26 mouse cellular contexts compared by ENCODE assay signal in genomic region chr19:5990033-5990432, GRCm38 (mm10). TPM values are rescaled to one million over a fixed set of nuclear protein-coding genes. Genes with fewer than 3 reads are reported as not detected.
DNase-seq lines count a peak whose midpoint lies in the region; ATAC-seq and TF ChIP-seq lines count a peak whose summit lies in the region.
"Had no signal": no experiment of that assay in that cellular context is flagged by ENCODE, and none has a peak within 500 bp of the region (broad histone marks: within the 10 kb centered on the region; RNA-seq: fewer than 3 reads in every experiment).

No protein-coding gene starts in this region.

- H3K9ac ChIP-seq in kidney, embryonic 15.5 days, result no peak overlapping the region
- H3K9ac ChIP-seq in intestine, postnatal 0 days (ENCODE audit: low read depth, low read length), result no peak overlapping the region
- no peak overlapping the region for H3K9ac ChIP-seq in liver, postnatal 0 days (replicated peaks)

- no peak for ATAC-seq in kidney, embryonic 15.5 days (replicated peaks; ENCODE audit: low FRiP score)
- no peak for ATAC-seq in megakaryocyte, adult 5-6 weeks (ENCODE audit: poor library complexity, severe bottlenecking)
- ATAC-seq in intestine, postnatal 0 days, result peak; percentile 63
- ATAC-seq in liver, postnatal 0 days, result no peak
- ATAC-seq: activated CD4-positive, CD25-positive, alpha-beta regulatory T cell, adult 4 months; inflammation-experienced regulatory T-cells, adult 6 months; Patski had no signal

- TF ChIP-seq EP300 in liver, postnatal 0 days (IDR thresholded peaks at IDR 0.05; ENCODE audit: low read depth), result no peak

- no peak overlapping the region for H3K4me3 ChIP-seq in kidney, embryonic 15.5 days (replicated peaks)
- peak overlapping the region; percentile 14 for H3K4me3 ChIP-seq in megakaryocyte, embryonic 14.5 days (replicated peaks)
- no peak overlapping the region for H3K4me3 ChIP-seq in intestine, postnatal 0 days (ENCODE audit: low read depth, low read length)
- no peak overlapping the region for H3K4me3 ChIP-seq in liver, postnatal 0 days (ENCODE audit: low read depth, low read length)
- H3K4me3 ChIP-seq: forebrain, embryonic 15.5 days; neural tube, embryonic 13.5 days had no signal

- H3K27ac ChIP-seq in kidney, embryonic 15.5 days, result peak overlapping the region; percentile 75; the same call in 1 of the 2 replicates
- H3K27ac ChIP-seq in intestine, postnatal 0 days (ENCODE audit: low read depth, low read length), result no peak overlapping the region
- 0 out of 2 replicates have a peak overlapping the region, but pooled peaks have one; percentile 34 for H3K27ac ChIP-seq in liver, postnatal 0 days (ENCODE audit: low read depth)

- TF ChIP-seq CTCF in intestine, postnatal 0 days (IDR thresholded peaks at IDR 0.05; ENCODE audit: low read depth), result no peak
- TF ChIP-seq CTCF in liver, postnatal 0 days (IDR thresholded peaks at IDR 0.05; ENCODE audit: low read depth), result no peak

- no peak for DNase-seq in kidney, adult 8-10 months
- DNase-seq in liver, postnatal 0 days, result no peak
- no peak for DNase-seq in cerebellum, postnatal 4 days (ENCODE audit: low spot score in 2 of 2)
- DNase-seq: adrenal gland, postnatal 36 days; cerebellum, adult 9-10 months; embryo, embryonic 11 days; layer of hippocampus, postnatal 36 days; right cerebral cortex, postnatal 14 days; thymus, postnatal 14 days had no signal

- H3K4me1 ChIP-seq in kidney, embryonic 15.5 days, result peaks cover 19% of the 10 kb centered on the region
- H3K4me1 ChIP-seq in megakaryocyte, embryonic 14.5 days, result peaks cover 70% of the 10 kb centered on the region
- H3K4me1 ChIP-seq in intestine, postnatal 0 days (replicated peaks; ENCODE audit: control insufficient read depth, insufficient read depth, low read length), result no peaks in the 10 kb centered on the region
- peaks cover 19% of the 10 kb centered on the region for H3K4me1 ChIP-seq in liver, postnatal 0 days (ENCODE audit: insufficient read depth)

- 0 out of 2 replicates have a peak, but pooled peaks cover 4% of the 10 kb centered on the region for H3K36me3 ChIP-seq in kidney, embryonic 15.5 days
- H3K36me3 ChIP-seq in megakaryocyte, embryonic 14.5 days (replicated peaks; ENCODE audit: low read length), result peaks cover 55% of the 10 kb centered on the region
- peaks cover 34% of the 10 kb centered on the region; the same call in 1 of the 2 replicates for H3K36me3 ChIP-seq in intestine, postnatal 0 days (ENCODE audit: control insufficient read depth, insufficient read depth)
- peaks cover 38% of the 10 kb centered on the region for H3K36me3 ChIP-seq in liver, postnatal 0 days (replicated peaks; ENCODE audit: insufficient read depth, low read length)
- H3K36me3 ChIP-seq: forebrain, embryonic 15.5 days; neural tube, embryonic 13.5 days had no signal

- whole genome bisulfite sequencing in kidney, embryonic 15.5 days, result 83% methylated on average over 12 of the region's 12 CpGs
- 46% methylated on average over 12 of the region's 12 CpGs for WGBS in intestine, postnatal 0 days
- 71% methylated on average over 12 of the region's 12 CpGs for WGBS in liver, postnatal 0 days (ENCODE audit: insufficient replicate concordance)

- H3K4me2 ChIP-seq in kidney, embryonic 15.5 days, result no peak overlapping the region
- H3K4me2 ChIP-seq in intestine, postnatal 0 days (replicated peaks; ENCODE audit: low read depth), result 0 out of 2 replicates have a peak overlapping the region, but pooled peaks have one; percentile 4
- H3K4me2 ChIP-seq in liver, postnatal 0 days (ENCODE audit: low read depth, low read length), result peak overlapping the region; percentile 15; the same call in 1 of the 2 replicates

- H3K27me3 ChIP-seq in kidney, embryonic 15.5 days, result no peaks in the 10 kb centered on the region
- H3K27me3 ChIP-seq in megakaryocyte, embryonic 14.5 days (replicated peaks), result no peaks in the 10 kb centered on the region
- H3K27me3 ChIP-seq in intestine, postnatal 0 days (replicated peaks; ENCODE audit: control insufficient read depth, insufficient read depth, low read length), result no peaks in the 10 kb centered on the region
- H3K27me3 ChIP-seq in liver, postnatal 0 days (ENCODE audit: insufficient read depth, low read length), result no peaks in the 10 kb centered on the region
- H3K27me3 ChIP-seq: forebrain, embryonic 15.5 days; neural tube, embryonic 13.5 days; Patski had no signal

- no peaks in the 10 kb centered on the region for H3K9me3 ChIP-seq in kidney, embryonic 15.5 days (replicated peaks)
- H3K9me3 ChIP-seq in megakaryocyte, embryonic 14.5 days, result no peaks in the 10 kb centered on the region
- no peaks in the 10 kb centered on the region for H3K9me3 ChIP-seq in intestine, postnatal 0 days (ENCODE audit: control insufficient read depth)
- H3K9me3 ChIP-seq in liver, postnatal 0 days (ENCODE audit: low read length), result no peaks in the 10 kb centered on the region
- H3K9me3 ChIP-seq: forebrain, embryonic 15.5 days; neural tube, embryonic 13.5 days had no signal

RNA-seq across cellular contexts. Expression of gene Slc22a20, which starts 4.1 kb away (rescaled TPM):
- polyA plus RNA-seq in kidney, embryonic 15.5 days (2015; fragmentation: Nextera tagmentation; extraction: Ambion mirVana), result not detected in 2 replicates
- not detected in 2 replicates for polyA plus RNA-seq in megakaryocyte, embryonic 14.5 days (2012; ENCODE audit: insufficient read depth, low replicate concordance)
- 0.16 and 0.20 TPM in 2 replicates for total RNA-seq in megakaryocyte, adult 5-6 weeks (2015)
- 1.1 and 1.2 TPM in 2 replicates for total RNA-seq in megakaryocyte, adult 5-6 weeks (2017)
- polyA plus RNA-seq in intestine, postnatal 0 days (2015; fragmentation: Nextera tagmentation; extraction: Ambion mirVana), result not detected in 2 replicates
- 0.09 TPM in 1 of 2 replicates, not detected in the other for polyA plus RNA-seq in liver, postnatal 0 days (2015; fragmentation: Nextera tagmentation; extraction: Ambion mirVana)
- total RNA-seq: adrenal gland, postnatal 36 days; gastrocnemius, adult 18-20 months; granulocyte monocyte progenitor cell, adult 5-6 weeks; layer of hippocampus, postnatal 36 days; left cerebral cortex, postnatal 36 days had no signal
- polyA plus RNA-seq: activated CD4-positive, CD25-positive, alpha-beta regulatory T cell, adult 4 months; forebrain, embryonic 15.5 days; heart, embryonic 14.5 days; hindbrain, embryonic 11.5 days; inflammation-experienced regulatory T-cells, adult 6 months; large intestine, adult 2 months; midbrain, embryonic 11.5 days; neural tube, embryonic 13.5 days; Patski; spleen, adult 2 months had no signal

RNA-seq across cellular contexts. Expression of gene Capn1, which starts 25.7 kb away (rescaled TPM):
- polyA plus RNA-seq in kidney, embryonic 15.5 days (2015; fragmentation: Nextera tagmentation; extraction: Ambion mirVana), result 8.4 and 11.1 TPM in 2 replicates
- polyA plus RNA-seq in megakaryocyte, embryonic 14.5 days (2012; ENCODE audit: insufficient read depth, low replicate concordance), result 66.2 and 91.7 TPM in 2 replicates
- total RNA-seq in megakaryocyte, adult 5-6 weeks (2015), result 31.1 and 32.2 TPM in 2 replicates
- 53.7 and 54.8 TPM in 2 replicates for total RNA-seq in megakaryocyte, adult 5-6 weeks (2017)
- polyA plus RNA-seq in intestine, postnatal 0 days (2015; fragmentation: Nextera tagmentation; extraction: Ambion mirVana), result 17.0 and 17.8 TPM in 2 replicates
- polyA plus RNA-seq in liver, postnatal 0 days (2015; fragmentation: Nextera tagmentation; extraction: Ambion mirVana), result 6.8 and 7.2 TPM in 2 replicates

RNA-seq across cellular contexts. Expression of gene Pola2, which starts 26.0 kb away (rescaled TPM):
- polyA plus RNA-seq in kidney, embryonic 15.5 days (2015; fragmentation: Nextera tagmentation; extraction: Ambion mirVana), result 75.3 and 83.2 TPM in 2 replicates
- polyA plus RNA-seq in megakaryocyte, embryonic 14.5 days (2012; ENCODE audit: insufficient read depth, low replicate concordance), result 11.0 and 14.1 TPM in 2 replicates
- total RNA-seq in megakaryocyte, adult 5-6 weeks (2015), result 36.9 and 37.7 TPM in 2 replicates
- 29.0 and 33.7 TPM in 2 replicates for total RNA-seq in megakaryocyte, adult 5-6 weeks (2017)
- polyA plus RNA-seq in intestine, postnatal 0 days (2015; fragmentation: Nextera tagmentation; extraction: Ambion mirVana), result 23.5 and 23.9 TPM in 2 replicates
- 19.2 and 21.5 TPM in 2 replicates for polyA plus RNA-seq in liver, postnatal 0 days (2015; fragmentation: Nextera tagmentation; extraction: Ambion mirVana)

RNA-seq across cellular contexts. Expression of gene Syvn1, which starts 56.3 kb away (rescaled TPM):
- polyA plus RNA-seq in kidney, embryonic 15.5 days (2015; fragmentation: Nextera tagmentation; extraction: Ambion mirVana), result 35.6 and 38.5 TPM in 2 replicates
- 129 and 202 TPM in 2 replicates for polyA plus RNA-seq in megakaryocyte, embryonic 14.5 days (2012; ENCODE audit: insufficient read depth, low replicate concordance)
- 16.8 and 17.8 TPM in 2 replicates for total RNA-seq in megakaryocyte, adult 5-6 weeks (2015)
- total RNA-seq in megakaryocyte, adult 5-6 weeks (2017), result 6.3 and 7.2 TPM in 2 replicates
- 17.7 and 21.3 TPM in 2 replicates for polyA plus RNA-seq in intestine, postnatal 0 days (2015; fragmentation: Nextera tagmentation; extraction: Ambion mirVana)
- polyA plus RNA-seq in liver, postnatal 0 days (2015; fragmentation: Nextera tagmentation; extraction: Ambion mirVana), result 12.4 and 15.4 TPM in 2 replicates
